Mouse (Mus musculus) liver, embryonic 11.5 days (tissue): Measurements from ENCODE around the gene Cd180. TPM values are rescaled to one million over a fixed set of nuclear protein-coding genes. Genes with fewer than 3 reads are reported as not detected.
"Not testable (repeated sequence)": the region's sequence is repeated elsewhere in the genome, so short reads cannot be mapped to it uniquely, and the experiment has no call there.

Experiments used
- ATAC-seq: fragments of 200-750 bp; cut with Nextera tagmentation; replicated peaks from 2 replicates; pipeline ENCODE4 v1.8.0; 2017; ENCODE audit warnings: moderate number of reproducible peaks, mild to moderate bottlenecking, moderate TSS enrichment, moderate library complexity; ENCODE audit not compliant: low FRiP score
- DNase-seq: peaks from one replicate; pipeline ENCODE4 v3.0.0-alpha.2; 2017; ENCODE audit warnings: low spot score
- H3K27ac ChIP-seq: fragments of 300-500 bp; sonication (generic); 2 replicates; pipeline ENCODE4 v1.5.1; 2014; ENCODE audit warnings: mild to moderate bottlenecking, low read depth, low read length, control low read depth
- H3K27me3 ChIP-seq: fragments of 300-500 bp; sonication (generic); replicated peaks from 2 replicates; pipeline ENCODE4 v1.6.1; 2014; ENCODE audit warnings: low read length, mixed read lengths; ENCODE audit not compliant: control insufficient read depth, insufficient read depth
- H3K36me3 ChIP-seq: fragments of 300-500 bp; sonication (generic); 2 replicates; pipeline ENCODE4 v1.6.1; 2014; ENCODE audit warnings: mild to moderate bottlenecking, low read length, moderate library complexity, mixed read lengths; ENCODE audit not compliant: control insufficient read depth, insufficient read depth
- H3K4me1 ChIP-seq: fragments of 300-500 bp; sonication (generic); replicated peaks from 2 replicates; pipeline ENCODE4 v1.6.1; 2014; ENCODE audit warnings: low read length, mixed read lengths; ENCODE audit not compliant: control insufficient read depth, insufficient read depth
- H3K4me2 ChIP-seq: fragments of 300-500 bp; sonication (generic); 2 replicates; pipeline ENCODE4 v1.6.1; 2014; ENCODE audit warnings: mild to moderate bottlenecking, control low read depth, moderate library complexity
- H3K4me3 ChIP-seq: fragments of 300-500 bp; sonication (generic); 2 replicates; pipeline ENCODE4 v1.5.1; 2014; ENCODE audit warnings: low read depth, low read length, control low read depth
- H3K9ac ChIP-seq: fragments of 300-500 bp; sonication (generic); 2 replicates; pipeline ENCODE4 v1.6.1; 2014; ENCODE audit warnings: low read depth, low read length, control low read depth
- H3K9me3 ChIP-seq: fragments of 300-500 bp; sonication (generic); 2 replicates; pipeline ENCODE4 v1.6.1; 2016; ENCODE audit warnings: low read length, inconsistent platforms, mixed read lengths; ENCODE audit not compliant: control insufficient read depth
- WGBS: fragments of 180-500 bp; shearing (Covaris S2); extraction: QIAGEN DNeasy Blood & Tissue Kit; methylation state at CpG from one replicate; pipeline ENCODE4 v1.1.7; 2014; 5-methylcytosine and 5-hydroxymethylcytosine counted together
- polyA plus RNA-seq: library from polyadenylated mRNA; unstranded; fragments of >200 nt; fragmentation: Nextera tagmentation; extraction: Ambion mirVana; gene quantifications from 2 replicates; pipeline ENCODE4 v1.2.1, GENCODE M21; 2014

Gene Cd180
- polyA plus RNA-seq, 1 experiment from 2014 or later, result 1.7 TPM

- Histone ChIP-seq H3K4me3 (no peak overlapping the region), H3K36me3 (no peaks in the 10 kb centered on the region), H3K27ac (no peak overlapping the region), H3K27me3 (no peaks in the 10 kb centered on the region), H3K9ac (no peak overlapping the region), H3K4me2 (no peak overlapping the region), H3K9me3 (no peaks in the 10 kb centered on the region), H3K4me1 (peaks cover 13% of the 10 kb centered on the region; the same call in 1 of the 2 replicates)
- ATAC-seq (no peak), DNase-seq (no peak)
- 66% methylated on average over 6 of the region's 6 CpGs for WGBS
Measured at GRCm38 (mm10) chr13:102668933-102669332, 24.4 kb upstream of the Cd180 start.

GRCm38 (mm10) chr13:102669522-102670256 lies 23.7 kb upstream of the Cd180 start:
- DNase-seq (no peak), ATAC-seq (no peak)
- H3K4me2 ChIP-seq, result no peak overlapping the region
- H3K36me3 ChIP-seq, result no peaks in the 10 kb centered on the region
- H3K27me3 ChIP-seq, result no peaks in the 10 kb centered on the region
- H3K4me1 ChIP-seq, result peaks cover 13% of the 10 kb centered on the region; the same call in 1 of the 2 replicates
- H3K9me3 ChIP-seq, result no peaks in the 10 kb centered on the region
- WGBS, result 52% methylated on average over 14 of the region's 14 CpGs
- H3K9ac ChIP-seq, result no peak overlapping the region
- H3K27ac ChIP-seq, result no peak overlapping the region
- H3K4me3 ChIP-seq, result no peak overlapping the region

- peaks cover 10% of the 10 kb centered on the region; the same call in 1 of the 2 replicates for H3K4me1 ChIP-seq
- H3K36me3 ChIP-seq, result no peaks in the 10 kb centered on the region
- no peak overlapping the region for H3K9ac ChIP-seq
- DNase-seq, result no peak
- ATAC-seq, result no peak
- H3K9me3 ChIP-seq, result no peaks in the 10 kb centered on the region
- H3K27ac ChIP-seq, result no peak overlapping the region
- 78% methylated on average over 7 of the region's 7 CpGs for WGBS
- H3K27me3 ChIP-seq, result no peaks in the 10 kb centered on the region
- no peak overlapping the region for H3K4me3 ChIP-seq
- H3K4me2 ChIP-seq, result no peak overlapping the region
Measured at GRCm38 (mm10) chr13:102670503-102670902, 22.9 kb upstream of the Cd180 start.

GRCm38 (mm10) chr13:102674083-102674482 lies 19.3 kb upstream of the Cd180 start:
- Histone ChIP-seq H3K4me2 (no peak overlapping the region), H3K9me3 (no peaks in the 10 kb centered on the region), H3K9ac (no peak overlapping the region), H3K27me3 (no peaks in the 10 kb centered on the region), H3K36me3 (no peaks in the 10 kb centered on the region), H3K27ac (no peak overlapping the region), H3K4me3 (no peak overlapping the region), H3K4me1 (peaks cover 6% of the 10 kb centered on the region; the same call in 1 of the 2 replicates)
- no peak for ATAC-seq
- no peak for DNase-seq
- WGBS, result 90% methylated on average over 3 of the region's 3 CpGs

GRCm38 (mm10) chr13:102677602-102678001 lies 15.8 kb upstream of the Cd180 start:
- not testable (repeated sequence) for H3K9ac ChIP-seq, ATAC-seq, H3K4me2 ChIP-seq, H3K4me3 ChIP-seq, H3K36me3 ChIP-seq, H3K27ac ChIP-seq, DNase-seq, H3K27me3 ChIP-seq, H3K9me3 ChIP-seq, H3K4me1 ChIP-seq
- 75% methylated on average over 4 of the region's 4 CpGs for WGBS

- H3K9me3 ChIP-seq, result no peaks in the 10 kb centered on the region
- no peaks in the 10 kb centered on the region for H3K36me3 ChIP-seq
- WGBS, result 11% methylated on average over 2 of the region's 2 CpGs
- H3K4me1 ChIP-seq, result no peaks in the 10 kb centered on the region
- 0 out of 2 replicates have a peak, but pooled peaks have one; percentile 15 for ATAC-seq
- no peak overlapping the region for H3K9ac ChIP-seq
- H3K27me3 ChIP-seq, result no peaks in the 10 kb centered on the region
- DNase-seq, result no peak
- no peak overlapping the region for H3K4me2 ChIP-seq
- H3K27ac ChIP-seq, result no peak overlapping the region
- no peak overlapping the region for H3K4me3 ChIP-seq
Measured at GRCm38 (mm10) chr13:102678482-102678881, 14.9 kb upstream of the Cd180 start.

GRCm38 (mm10) chr13:102684890-102685289 lies 8.5 kb upstream of the Cd180 start:
- no peaks in the 10 kb centered on the region for H3K4me1 ChIP-seq
- no peak overlapping the region for H3K4me3 ChIP-seq
- ATAC-seq (no peak), DNase-seq (no peak)
- H3K9ac ChIP-seq, result no peak overlapping the region
- H3K9me3 ChIP-seq, result no peaks in the 10 kb centered on the region
- H3K4me2 ChIP-seq, result no peak overlapping the region
- no peaks in the 10 kb centered on the region for H3K27me3 ChIP-seq
- no peaks in the 10 kb centered on the region for H3K36me3 ChIP-seq
- WGBS, result 73% methylated on average over 4 of the region's 4 CpGs
- no peak overlapping the region for H3K27ac ChIP-seq

GRCm38 (mm10) chr13:102688121-102688520 lies 5.2 kb upstream of the Cd180 start:
- H3K4me3 ChIP-seq, result no peak overlapping the region
- DNase-seq (no peak), ATAC-seq (no peak)
- H3K4me1 ChIP-seq, result no peaks in the 10 kb centered on the region
- WGBS, result 96% methylated on average over 1 of the region's 1 CpGs
- no peak overlapping the region for H3K27ac ChIP-seq
- no peaks in the 10 kb centered on the region for H3K27me3 ChIP-seq
- no peak overlapping the region for H3K4me2 ChIP-seq
- no peak overlapping the region for H3K9ac ChIP-seq
- no peaks in the 10 kb centered on the region for H3K9me3 ChIP-seq
- no peaks in the 10 kb centered on the region for H3K36me3 ChIP-seq
